In genomic region chr5:66428071-66428470, GRCm38 (mm10) we compare ENCODE assay signal across 28 mouse cellular contexts.
DNase-seq lines count a peak whose midpoint lies in the region; ATAC-seq and TF ChIP-seq lines count a peak whose summit lies in the region.
"Had no signal": no experiment of that assay in that cellular context is flagged by ENCODE, and none has a peak within 500 bp of the region (broad histone marks: within the 10 kb centered on the region; RNA-seq: fewer than 3 reads in every experiment).

No protein-coding gene starts in this region.

- no peaks in the 10 kb centered on the region for H3K4me1 ChIP-seq in forebrain, postnatal 0 days (ENCODE audit: insufficient read depth)
- H3K4me1 ChIP-seq in forebrain, embryonic 11.5 days (replicated peaks; ENCODE audit: control insufficient read depth, insufficient read depth, low read length): no peaks in the 10 kb centered on the region
- H3K4me1 ChIP-seq in midbrain, postnatal 0 days (ENCODE audit: insufficient read depth, low read length): no peaks in the 10 kb centered on the region
- peaks cover 11% of the 10 kb centered on the region; the same call in 1 of the 2 replicates for H3K4me1 ChIP-seq in midbrain, embryonic 13.5 days (replicated peaks)
- H3K4me1 ChIP-seq: forebrain, embryonic 13.5 days had no signal

- TF ChIP-seq CTCF in forebrain, postnatal 0 days (IDR thresholded peaks at IDR 0.05; ENCODE audit: low read depth): no peak
- no peak for TF ChIP-seq CTCF in midbrain, postnatal 0 days (IDR thresholded peaks at IDR 0.05)

- no peak overlapping the region for H3K9ac ChIP-seq in forebrain, postnatal 0 days
- no peak overlapping the region for H3K9ac ChIP-seq in forebrain, embryonic 11.5 days (ENCODE audit: low read length)
- H3K9ac ChIP-seq in midbrain, postnatal 0 days (replicated peaks; ENCODE audit: low read length, poor library complexity, severe bottlenecking): no peak overlapping the region
- no peak overlapping the region for H3K9ac ChIP-seq in midbrain, embryonic 13.5 days (replicated peaks)
- H3K9ac ChIP-seq: embryonic facial prominence, embryonic 12.5 days; forebrain, embryonic 13.5 days; limb, embryonic 12.5 days; liver, postnatal 0 days had no signal

- peak; percentile 66 for ATAC-seq in forebrain, postnatal 0 days
- ATAC-seq in forebrain, embryonic 11.5 days (replicated peaks; ENCODE audit: low FRiP score): no peak
- ATAC-seq in midbrain, postnatal 0 days (ENCODE audit: low FRiP score): no peak
- ATAC-seq in midbrain, embryonic 13.5 days: no peak
- ATAC-seq: CD4-positive, CD25-positive, alpha-beta regulatory T cell, adult 4 months; forebrain, embryonic 13.5 days; liver, postnatal 0 days; lung, postnatal 0 days had no signal

- H3K9me3 ChIP-seq in forebrain, postnatal 0 days (ENCODE audit: low read length): no peaks in the 10 kb centered on the region
- no peaks in the 10 kb centered on the region for H3K9me3 ChIP-seq in forebrain, embryonic 11.5 days (ENCODE audit: control insufficient read depth, low read length)
- no peaks in the 10 kb centered on the region for H3K9me3 ChIP-seq in midbrain, postnatal 0 days (ENCODE audit: low read length)
- no peaks in the 10 kb centered on the region for H3K9me3 ChIP-seq in midbrain, embryonic 13.5 days
- H3K9me3 ChIP-seq: embryonic facial prominence, embryonic 12.5 days; forebrain, embryonic 13.5 days; limb, embryonic 12.5 days; midbrain, embryonic 10.5 days had no signal

- no peak overlapping the region for H3K4me3 ChIP-seq in forebrain, postnatal 0 days (ENCODE audit: low read depth, low read length)
- no peak overlapping the region for H3K4me3 ChIP-seq in forebrain, embryonic 11.5 days (ENCODE audit: low read depth, low read length)
- H3K4me3 ChIP-seq in midbrain, postnatal 0 days (ENCODE audit: low read depth, low read length): no peak overlapping the region
- no peak overlapping the region for H3K4me3 ChIP-seq in midbrain, embryonic 13.5 days (replicated peaks)
- H3K4me3 ChIP-seq: embryonic facial prominence, embryonic 12.5 days; erythroblast, embryonic 14.5 days; forebrain, embryonic 13.5 days; limb, embryonic 12.5 days; midbrain, embryonic 10.5 days had no signal

- H3K4me2 ChIP-seq in forebrain, postnatal 0 days (ENCODE audit: low read depth): no peak overlapping the region
- H3K4me2 ChIP-seq in forebrain, embryonic 11.5 days (ENCODE audit: low read depth, low read length, severe bottlenecking): no peak overlapping the region
- H3K4me2 ChIP-seq in midbrain, postnatal 0 days (ENCODE audit: low read depth, low read length, poor library complexity, severe bottlenecking): no peak overlapping the region
- H3K4me2 ChIP-seq in midbrain, embryonic 13.5 days (replicated peaks): no peak overlapping the region
- H3K4me2 ChIP-seq: embryonic facial prominence, embryonic 12.5 days; forebrain, embryonic 13.5 days; heart, embryonic 11.5 days; limb, embryonic 12.5 days; liver, embryonic 11.5 days had no signal

- H3K27ac ChIP-seq in forebrain, postnatal 0 days (ENCODE audit: low read depth, low read length): no peak overlapping the region
- no peak overlapping the region for H3K27ac ChIP-seq in forebrain, embryonic 11.5 days (ENCODE audit: low read depth, low read length)
- no peak overlapping the region for H3K27ac ChIP-seq in midbrain, postnatal 0 days (ENCODE audit: low read depth, low read length)
- no peak overlapping the region for H3K27ac ChIP-seq in midbrain, embryonic 13.5 days
- H3K27ac ChIP-seq: embryonic facial prominence, embryonic 12.5 days; forebrain, embryonic 13.5 days; limb, embryonic 12.5 days; macrophage; midbrain, embryonic 10.5 days; stomach, postnatal 0 days had no signal

- no peaks in the 10 kb centered on the region for H3K27me3 ChIP-seq in forebrain, postnatal 0 days (ENCODE audit: insufficient read depth, low read length)
- no peaks in the 10 kb centered on the region for H3K27me3 ChIP-seq in forebrain, embryonic 11.5 days (ENCODE audit: control insufficient read depth, insufficient read depth, low read length)
- H3K27me3 ChIP-seq in midbrain, postnatal 0 days (ENCODE audit: insufficient read depth, low read length): no peaks in the 10 kb centered on the region
- H3K27me3 ChIP-seq in midbrain, embryonic 13.5 days: no peaks in the 10 kb centered on the region
- H3K27me3 ChIP-seq: embryonic facial prominence, embryonic 12.5 days; forebrain, embryonic 13.5 days; limb, embryonic 12.5 days had no signal

- no peak for DNase-seq in forebrain, postnatal 0 days
- no peak for DNase-seq in forebrain, embryonic 11.5 days (ENCODE audit: low spot score)
- peak; percentile 58 for DNase-seq in midbrain, postnatal 0 days (ENCODE audit: low spot score)
- DNase-seq in brain, adult 2 months (ENCODE audit: low read depth, low spot score): peak; percentile 63
- no peak for DNase-seq in cerebellum, postnatal 4 days (ENCODE audit: low spot score in 2 of 2)
- no peak for DNase-seq in B cell, adult 2 months
- DNase-seq: adrenal gland, postnatal 25 days; cerebellum, adult 11 months; cerebellum, adult 9-11 months; gastrocnemius, postnatal 14 days; kidney, adult 2 months; kidney, postnatal 10 days; layer of hippocampus, postnatal 36 days; liver, postnatal 0 days; thymus, adult 2 months; thymus, postnatal 4 days had no signal

- H3K36me3 ChIP-seq in forebrain, postnatal 0 days (ENCODE audit: insufficient read depth): no peaks in the 10 kb centered on the region
- no peaks in the 10 kb centered on the region for H3K36me3 ChIP-seq in forebrain, embryonic 11.5 days (ENCODE audit: control insufficient read depth, insufficient read depth, low read length)
- no peaks in the 10 kb centered on the region for H3K36me3 ChIP-seq in midbrain, postnatal 0 days (ENCODE audit: insufficient read depth, low read length)
- H3K36me3 ChIP-seq in midbrain, embryonic 13.5 days: no peaks in the 10 kb centered on the region
- H3K36me3 ChIP-seq: embryonic facial prominence, embryonic 12.5 days; limb, embryonic 12.5 days; midbrain, embryonic 10.5 days had no signal

Comparison
In these comparisons a context has a peak if more than half of its experiments do, and no peak if none do; other contexts are left out.
1. DNase-seq: peak in midbrain, postnatal 0 days (single experiment) and brain, adult 2 months (single experiment); none in forebrain, postnatal 0 days (single experiment), forebrain, embryonic 11.5 days (single experiment), cerebellum, postnatal 4 days (0 of 2) and B cell, adult 2 months (0 of 2).